Mouse (Mus musculus): ENCODE results near the gene Amh.
A peak's percentile ranks its signal among the peaks of the same experiment; 100 is the strongest.
"Not testable (repeated sequence)": the region's sequence is repeated elsewhere in the genome, so short reads cannot be mapped to it uniquely, and the experiment has no call there.

Gene Amh

GRCm38 (mm10) chr10:80828587-80828986, 23.5 kb downstream of the Amh start:
- not testable (repeated sequence) for DNase-seq (ENCODE audit: low spot score in 2 of 2)

DNA sequence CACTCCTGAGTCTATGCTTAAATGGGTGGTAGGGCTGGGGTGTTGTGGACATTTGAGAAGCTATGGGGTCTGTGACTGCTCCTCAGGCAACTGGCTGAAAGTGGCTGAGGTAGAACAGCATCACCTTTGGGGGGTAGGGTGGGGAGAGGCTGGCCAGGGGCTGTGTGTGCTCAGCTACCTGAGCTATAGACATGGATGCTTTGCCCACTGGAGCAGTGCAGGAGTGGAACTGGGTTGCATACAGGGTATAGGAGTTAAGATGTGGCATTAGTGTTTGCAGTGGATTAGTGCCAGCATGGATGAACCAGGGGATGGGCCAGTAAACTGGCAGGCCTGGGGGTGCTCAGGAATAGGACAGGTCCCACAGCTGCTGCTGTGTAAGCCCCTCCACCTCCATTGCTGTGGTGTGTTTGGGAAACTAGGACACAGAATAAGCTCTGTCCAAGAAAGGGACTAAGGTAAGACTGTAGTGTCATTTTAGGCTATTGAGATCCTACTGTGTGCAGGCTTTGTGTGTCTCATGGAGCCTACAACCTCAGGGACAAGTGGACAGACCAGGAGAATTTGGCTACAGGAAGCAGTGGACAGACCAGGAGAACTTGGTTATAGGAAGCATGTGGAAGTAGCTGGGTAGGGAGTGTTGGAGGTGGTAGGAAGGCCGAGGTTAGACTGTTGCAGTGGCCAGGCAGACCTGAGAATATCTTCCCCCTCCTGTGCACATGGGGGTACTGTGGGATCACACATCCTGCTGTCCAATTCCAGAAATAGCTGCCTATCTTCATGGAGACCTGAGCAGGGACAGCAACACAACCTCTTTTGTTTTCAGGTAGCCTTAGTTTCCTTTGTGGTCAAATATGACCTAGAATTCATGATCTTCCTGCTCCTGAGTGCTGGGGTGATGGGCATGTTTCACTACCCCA, 24.6 kb downstream of the Amh start:
- DNase-seq (ENCODE audit: low spot score in 2 of 2): no peak

- DNase-seq (ENCODE audit: low spot score in 2 of 2): no peak
Observed at GRCm38 (mm10) chr10:80831136-80831535, 26.1 kb downstream of the Amh start.

DNA sequence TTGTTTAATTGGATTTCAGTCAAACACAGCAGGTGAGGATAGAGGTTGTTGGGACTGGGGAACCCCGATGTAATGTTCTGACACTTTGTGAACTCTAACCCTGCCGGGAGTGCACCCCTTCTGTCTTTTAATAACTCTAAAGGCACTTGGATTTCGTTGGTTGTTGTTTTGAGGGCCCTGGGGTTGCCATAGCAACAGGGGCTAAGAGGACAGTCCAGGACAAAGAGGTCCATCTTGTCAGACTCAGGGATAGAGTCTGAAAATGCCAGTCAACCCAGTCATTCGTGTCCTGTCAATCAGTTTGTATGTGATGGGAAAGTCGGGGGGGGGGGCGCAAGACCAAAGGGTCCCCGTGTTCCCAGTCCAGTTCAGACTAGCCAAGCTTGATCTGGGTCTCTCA, 27.8 kb downstream of the Amh start:
- no peak for DNase-seq (ENCODE audit: low spot score in 2 of 2)

GRCm38 (mm10) chr10:80835617-80836016, 30.6 kb downstream of the Amh start:
- no peak for DNase-seq (ENCODE audit: low spot score in 2 of 2)

- no peak for DNase-seq (ENCODE audit: low spot score in 2 of 2)
Observed at GRCm38 (mm10) chr10:80836949-80837379, 31.9 kb downstream of the Amh start.

DNA sequence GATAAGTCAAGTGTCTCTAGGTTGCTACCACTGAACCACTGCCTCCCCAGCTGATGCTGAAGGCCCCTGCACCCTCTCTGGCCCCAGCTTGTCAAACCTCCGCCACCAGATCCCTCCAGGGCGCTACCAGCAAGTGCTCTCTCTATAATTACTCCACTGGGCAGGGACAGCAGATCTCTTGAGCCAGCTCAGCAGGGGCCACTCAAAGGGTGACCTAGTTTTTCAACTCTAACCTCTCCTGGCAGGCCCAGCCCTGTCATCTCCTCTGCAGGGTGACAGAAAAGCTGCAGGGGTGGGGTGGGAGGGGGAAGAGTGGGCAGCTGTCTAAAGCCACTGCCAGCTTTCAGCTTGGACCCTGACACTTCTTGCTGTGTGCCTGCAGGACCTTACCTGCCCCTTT, 32.8 kb downstream of the Amh start:
- DNase-seq (ENCODE audit: low spot score in 2 of 2): no peak

DNA sequence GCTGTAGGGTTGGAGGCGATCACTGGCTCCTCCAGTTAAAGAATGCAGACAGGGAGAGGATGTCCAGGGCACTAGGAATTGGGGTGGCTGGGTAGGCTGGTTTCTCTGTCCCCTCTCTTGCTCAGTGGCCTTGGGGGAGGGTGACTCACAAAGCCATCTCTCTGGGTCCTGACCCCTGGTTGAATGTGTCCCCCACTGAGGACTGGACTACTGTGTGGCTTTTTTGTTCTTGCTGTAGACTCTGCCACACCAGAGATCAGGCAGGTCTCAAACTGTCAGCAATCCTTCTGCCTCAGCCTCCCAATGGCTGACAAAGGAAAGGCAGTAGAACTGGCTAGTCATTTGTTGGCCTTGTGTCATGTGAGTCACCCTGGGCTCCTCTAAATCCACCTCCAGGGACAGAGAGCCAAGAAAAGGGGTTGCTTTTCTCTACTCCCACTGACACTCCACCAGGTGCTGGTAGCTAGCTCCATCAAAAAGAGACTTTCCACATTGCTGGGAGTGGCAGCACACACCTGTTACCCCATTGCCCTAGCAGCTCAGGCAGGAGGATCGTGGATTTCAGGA, 33.4 kb downstream of the Amh start:
- DNase-seq (ENCODE audit: low spot score in 2 of 2): no peak

DNA sequence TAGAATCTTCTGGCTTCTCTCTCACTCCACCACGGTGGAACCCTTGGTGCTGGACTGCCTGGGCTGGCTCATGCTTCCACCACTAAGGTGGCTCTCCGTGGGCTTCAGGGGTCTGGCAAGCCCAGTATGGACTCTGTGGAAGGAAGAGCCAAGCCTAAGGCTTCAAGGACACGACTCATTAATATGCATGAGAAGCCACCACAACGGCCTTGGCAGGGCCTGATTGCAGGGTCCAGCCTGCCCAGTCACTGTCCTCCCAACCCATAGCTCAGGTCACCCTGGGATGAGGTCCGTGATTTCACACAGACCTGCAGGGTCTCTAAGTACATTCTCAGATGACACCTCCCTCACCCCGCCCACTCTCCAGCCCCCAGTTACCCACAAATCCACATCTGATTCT, 34.8 kb downstream of the Amh start:
- DNase-seq (ENCODE audit: low spot score in 2 of 2): no peak

DNA sequence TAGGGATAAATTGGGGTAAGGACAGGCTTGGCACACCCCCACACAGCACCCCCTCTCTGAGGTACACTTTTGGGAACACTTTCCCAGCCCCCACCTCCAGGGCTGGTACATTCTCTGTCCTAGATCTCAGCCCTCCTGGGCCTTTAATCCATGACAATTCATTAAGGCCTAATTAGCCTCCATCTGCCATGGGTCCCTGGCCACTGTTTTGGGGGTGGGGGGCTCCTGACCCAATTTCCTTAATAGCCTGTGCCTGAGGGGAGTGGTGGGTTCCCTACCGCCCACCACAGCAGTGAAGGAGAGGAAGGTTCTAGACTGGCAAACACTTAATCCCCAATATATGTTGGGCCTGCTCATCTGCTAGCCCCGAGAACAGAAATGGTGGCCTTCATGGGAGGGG, 36.6 kb downstream of the Amh start:
- DNase-seq (ENCODE audit: low spot score in 2 of 2): no peak

DNA sequence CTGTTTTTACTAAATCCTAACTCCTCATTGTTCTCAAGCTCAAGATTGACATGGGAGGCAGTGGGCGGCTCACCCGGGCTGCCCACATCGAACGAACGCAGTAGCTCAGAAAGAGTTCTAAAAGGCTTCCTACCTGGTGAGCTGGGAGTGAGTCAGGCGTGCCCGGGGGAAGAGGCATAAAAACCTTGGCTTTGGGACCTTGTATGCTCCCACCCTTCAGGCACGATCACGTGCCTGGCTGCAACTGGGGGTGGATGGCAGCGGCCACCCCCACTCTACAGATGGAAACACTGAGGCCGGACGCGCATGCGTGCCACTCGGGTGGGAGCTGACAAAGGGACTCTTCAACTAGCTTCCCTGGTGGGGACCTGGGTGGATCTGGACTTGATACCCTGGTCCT, 37.3 kb downstream of the Amh start:
- peak; percentile 51 to 63 for DNase-seq (ENCODE audit: low spot score in 2 of 2)

GRCm38 (mm10) chr10:80843087-80843930, 38.3 kb downstream of the Amh start:
- DNase-seq (ENCODE audit: low spot score in 2 of 2): no peak

DNA sequence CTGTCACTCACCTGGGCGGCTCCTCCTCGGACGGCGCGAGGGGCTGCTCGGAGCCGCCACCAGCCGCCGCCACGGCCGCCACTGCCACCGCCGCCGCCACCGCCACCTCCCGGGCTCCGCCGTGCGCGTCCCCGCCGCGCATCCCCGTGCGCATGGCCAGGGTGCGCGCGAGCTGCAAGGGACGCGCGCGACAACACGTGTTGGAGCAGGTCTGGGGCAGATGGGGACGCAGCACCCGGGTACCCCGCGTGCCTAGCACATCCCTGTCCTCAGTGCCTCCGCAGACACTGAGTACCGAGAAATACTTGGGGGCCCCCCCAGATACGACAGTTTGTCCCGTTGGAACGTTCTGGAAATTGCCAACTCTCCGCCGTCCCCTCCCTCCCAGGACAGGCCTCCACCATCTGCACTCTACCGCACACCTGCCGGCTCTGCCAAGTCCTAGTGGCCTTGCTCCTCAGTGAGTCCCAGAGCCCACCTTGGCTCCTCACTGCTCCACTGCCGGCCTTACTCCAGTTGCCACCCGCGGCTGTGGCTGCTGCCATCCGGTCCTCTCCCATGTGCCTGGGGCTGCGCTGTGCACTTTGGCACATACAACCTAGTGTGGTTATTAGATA, 39.0 kb downstream of the Amh start, which contains the start of gene Lingo3:
Lingo3 (minus strand) TSS at position 109 of the 617 bp plus-strand sequence.
- DNase-seq (ENCODE audit: low spot score in 2 of 2): peak in 1 of 2 experiments; percentile 52

GRCm38 (mm10) chr10:80845055-80845693, 40.1 kb downstream of the Amh start:
- DNase-seq (ENCODE audit: low spot score in 2 of 2): no peak

DNA sequence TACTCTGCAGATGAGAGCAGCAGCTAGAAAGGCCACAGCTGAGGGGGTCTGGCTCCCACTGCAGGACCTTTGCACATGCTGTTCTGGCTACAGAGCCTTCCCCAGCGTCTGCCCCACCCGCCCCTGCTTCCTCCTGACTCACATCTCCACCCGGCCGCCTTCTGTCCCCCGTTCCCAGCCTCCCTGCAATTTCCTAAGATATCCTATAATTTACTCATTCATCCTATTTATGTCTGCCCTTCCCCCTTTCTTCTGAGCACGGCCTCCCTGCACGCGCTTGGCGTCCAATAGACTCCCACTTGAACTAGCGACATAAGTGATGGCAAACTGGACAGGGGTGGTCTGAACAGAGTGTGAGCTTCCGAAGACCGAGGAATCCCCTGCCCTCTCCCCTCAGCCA, 40.7 kb downstream of the Amh start:
- DNase-seq (ENCODE audit: low spot score in 2 of 2): peak in 1 of 2 experiments; percentile 67

- no peak for DNase-seq (ENCODE audit: low spot score in 2 of 2)
Observed at GRCm38 (mm10) chr10:80848571-80848970, 43.5 kb downstream of the Amh start.

GRCm38 (mm10) chr10:80854913-80855748, 50.1 kb downstream of the Amh start, which contains the start of the genes Lsm7 and Sppl2b:
Gene Lsm7 (minus strand): TSS chr10:80855209.
Gene Sppl2b (plus strand): TSS chr10:80855275.
- peak; percentile 86 to 97 for DNase-seq (ENCODE audit: low spot score in 2 of 2)

- no peak for DNase-seq (ENCODE audit: low spot score in 2 of 2)
Observed at GRCm38 (mm10) chr10:80855749-80856073, 50.7 kb downstream of the Amh start.

DNA sequence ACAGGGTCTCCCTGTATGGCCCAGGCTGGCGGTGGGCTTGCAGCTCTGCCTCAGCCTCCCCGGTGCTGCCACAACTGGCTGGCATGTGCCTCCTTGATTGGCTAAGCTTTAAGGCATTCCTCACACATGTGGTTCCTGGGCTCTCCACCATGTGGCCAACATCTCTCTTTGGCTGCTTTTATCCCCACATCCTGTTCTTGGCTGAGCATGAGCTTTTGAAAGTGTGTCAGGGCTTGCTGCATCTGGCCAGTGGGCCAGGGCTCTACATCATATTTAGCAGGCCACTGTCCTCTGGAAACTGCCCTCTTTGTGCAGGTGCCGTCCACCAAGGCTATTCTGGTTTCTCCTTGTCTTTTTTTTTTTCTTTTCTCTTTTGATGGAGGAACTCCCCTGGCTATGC, 51.2 kb downstream of the Amh start:
- no peak for DNase-seq (ENCODE audit: low spot score in 2 of 2)

GRCm38 (mm10) chr10:80856908-80857307, 51.9 kb downstream of the Amh start:
- DNase-seq (ENCODE audit: low spot score in 2 of 2): no peak

All from left cerebral cortex, adult 9 months (tissue).